Mouse (Mus musculus): Measurements from ENCODE around the gene Pglyrp4. TPM values are rescaled to one million over a fixed set of nuclear protein-coding genes. Genes with fewer than 3 reads are reported as not detected.
"Not testable (repeated sequence)": the region's sequence is repeated elsewhere in the genome, so short reads cannot be mapped to it uniquely, and the experiment has no call there.

The Pglyrp4 gene
- polyA plus RNA-seq, 1 experiment from 2014 or later: not detected

- ATAC-seq (replicated peaks; ENCODE audit: low FRiP score, low TSS enrichment, low read depth): peak; percentile 58
- H3K4me3 ChIP-seq (ENCODE audit: low read depth, low read length): no peak overlapping the region
- no peaks in the 10 kb centered on the region for H3K27me3 ChIP-seq (replicated peaks; ENCODE audit: control insufficient read depth, insufficient read depth, low read length)
- 44% methylated on average over 12 of the region's 12 CpGs for WGBS
- no peak overlapping the region for H3K4me2 ChIP-seq (ENCODE audit: low read length)
- DNase-seq (ENCODE audit: low spot score): peak; percentile 91
- no peak overlapping the region for H3K9ac ChIP-seq (ENCODE audit: low read length)
- H3K9me3 ChIP-seq (ENCODE audit: control insufficient read depth, low read length): no peaks in the 10 kb centered on the region
- no peak overlapping the region for H3K27ac ChIP-seq (ENCODE audit: low read depth)
- no peaks in the 10 kb centered on the region for H3K36me3 ChIP-seq (ENCODE audit: control insufficient read depth, insufficient read depth, low read length)
- no peaks in the 10 kb centered on the region for H3K4me1 ChIP-seq (replicated peaks; ENCODE audit: control insufficient read depth, insufficient read depth, low read length)
Observed at GRCm38 (mm10) chr3:90709591-90710460, 16.9 kb upstream of the Pglyrp4 start.

GRCm38 (mm10) chr3:90749658-90750057 is 23.0 kb downstream of the Pglyrp4 start:
- no peak overlapping the region for H3K4me2 ChIP-seq (ENCODE audit: low read length)
- no peaks in the 10 kb centered on the region for H3K36me3 ChIP-seq (ENCODE audit: control insufficient read depth, insufficient read depth, low read length)
- H3K9ac ChIP-seq (ENCODE audit: low read length): no peak overlapping the region
- H3K27me3 ChIP-seq (replicated peaks; ENCODE audit: control insufficient read depth, insufficient read depth, low read length): no peaks in the 10 kb centered on the region
- no peaks in the 10 kb centered on the region for H3K9me3 ChIP-seq (ENCODE audit: control insufficient read depth, low read length)
- no peak for DNase-seq (ENCODE audit: low spot score)
- 94% methylated on average over 1 of the region's 1 CpGs for WGBS
- ATAC-seq (replicated peaks; ENCODE audit: low FRiP score, low TSS enrichment, low read depth): no peak
- no peak overlapping the region for H3K4me3 ChIP-seq (ENCODE audit: low read depth, low read length)
- no peak overlapping the region for H3K27ac ChIP-seq (ENCODE audit: low read depth)
- no peaks in the 10 kb centered on the region for H3K4me1 ChIP-seq (replicated peaks; ENCODE audit: control insufficient read depth, insufficient read depth, low read length)

- not testable (repeated sequence) for H3K36me3 ChIP-seq (ENCODE audit: control insufficient read depth, insufficient read depth, low read length); H3K4me2 ChIP-seq (ENCODE audit: low read length); H3K9ac ChIP-seq (ENCODE audit: low read length); H3K9me3 ChIP-seq (ENCODE audit: control insufficient read depth, low read length); ATAC-seq (replicated peaks; ENCODE audit: low FRiP score, low TSS enrichment, low read depth); H3K4me1 ChIP-seq (replicated peaks; ENCODE audit: control insufficient read depth, insufficient read depth, low read length); H3K27me3 ChIP-seq (replicated peaks; ENCODE audit: control insufficient read depth, insufficient read depth, low read length); H3K4me3 ChIP-seq (ENCODE audit: low read depth, low read length); H3K27ac ChIP-seq (ENCODE audit: low read depth); DNase-seq (ENCODE audit: low spot score)
- WGBS: 100% methylated on average over 1 of the region's 1 CpGs
Observed at GRCm38 (mm10) chr3:90777776-90778175, 51.1 kb downstream of the Pglyrp4 start, which contains the start of gene Gm5849. Gene Gm5849 (minus strand): TSS chr3:90777876.

Other genes with a start within 250 kb of the Pglyrp4 start
- gene Snapin, start 235.9 kb upstream of the Pglyrp4 start, polyA plus RNA-seq (2014; fragmentation: Nextera tagmentation; extraction: Ambion mirVana): 67.5 and 80.6 TPM in 2 replicates
- 86.4 and 87.0 TPM in 2 replicates for gene Chtop, start 217.4 kb upstream of the Pglyrp4 start, polyA plus RNA-seq (2014; fragmentation: Nextera tagmentation; extraction: Ambion mirVana)
- gene S100a1, start 212.5 kb upstream of the Pglyrp4 start, polyA plus RNA-seq (2014; fragmentation: Nextera tagmentation; extraction: Ambion mirVana): 50.7 and 66.8 TPM in 2 replicates
- 27.7 and 30.3 TPM in 2 replicates for gene S100a13, start 212.5 kb upstream of the Pglyrp4 start, polyA plus RNA-seq (2014; fragmentation: Nextera tagmentation; extraction: Ambion mirVana)
- gene S100a14, start 200.1 kb upstream of the Pglyrp4 start, polyA plus RNA-seq (2014; fragmentation: Nextera tagmentation; extraction: Ambion mirVana): 0.91 and 1.0 TPM in 2 replicates
- gene S100a16, start 189.7 kb upstream of the Pglyrp4 start, polyA plus RNA-seq (2014; fragmentation: Nextera tagmentation; extraction: Ambion mirVana): 107 and 121 TPM in 2 replicates
- 0.39 and 0.81 TPM in 2 replicates for gene S100a3, start 166.3 kb upstream of the Pglyrp4 start, polyA plus RNA-seq (2014; fragmentation: Nextera tagmentation; extraction: Ambion mirVana)
- not detected in 2 replicates for gene S100a2, start 136.7 kb upstream of the Pglyrp4 start, polyA plus RNA-seq (2014; fragmentation: Nextera tagmentation; extraction: Ambion mirVana)
- not detected in 2 replicates for gene Gm42674, start 125.0 kb upstream of the Pglyrp4 start, polyA plus RNA-seq (2014; fragmentation: Nextera tagmentation; extraction: Ambion mirVana)
- gene S100a4, start 123.1 kb upstream of the Pglyrp4 start, polyA plus RNA-seq (2014; fragmentation: Nextera tagmentation; extraction: Ambion mirVana): 4.1 and 5.3 TPM in 2 replicates
- gene S100a5, start 118.4 kb upstream of the Pglyrp4 start, polyA plus RNA-seq (2014; fragmentation: Nextera tagmentation; extraction: Ambion mirVana): 5.1 and 8.6 TPM in 2 replicates
- gene S100a6, start 114.0 kb upstream of the Pglyrp4 start, polyA plus RNA-seq (2014; fragmentation: Nextera tagmentation; extraction: Ambion mirVana): 359 and 401 TPM in 2 replicates
- gene S100a7a, start 72.9 kb upstream of the Pglyrp4 start, polyA plus RNA-seq (2014; fragmentation: Nextera tagmentation; extraction: Ambion mirVana): 0.13 TPM in 1 of 2 replicates, not detected in the other
- gene S100a8, start 57.9 kb upstream of the Pglyrp4 start, polyA plus RNA-seq (2014; fragmentation: Nextera tagmentation; extraction: Ambion mirVana): 2.3 and 14.3 TPM in 2 replicates
- gene S100a9, start 31.2 kb upstream of the Pglyrp4 start, polyA plus RNA-seq (2014; fragmentation: Nextera tagmentation; extraction: Ambion mirVana): 1.6 and 5.3 TPM in 2 replicates
- not detected in 2 replicates for gene Gm5849, start 51.0 kb downstream of the Pglyrp4 start, polyA plus RNA-seq (2014; fragmentation: Nextera tagmentation; extraction: Ambion mirVana)

Data from intestine, embryonic 14.5 days (tissue).